Mouse (Mus musculus) activated CD4-positive, CD25-positive, alpha-beta regulatory T cell, adult 4 months (primary cell): ENCODE measurements around the gene Ccng1. TPM values are rescaled to one million over a fixed set of nuclear protein-coding genes. Genes with fewer than 3 reads are reported as not detected.

Source experiments
- ATAC-seq: one replicate; pipeline ENCODE4 v1.8.0; 2017
- polyA plus RNA-seq, 2 experiments: library from polyadenylated mRNA; unstranded; fragments of 100-300 nt; shearing (Covaris generic); gene quantifications; one replicate each; pipeline ENCODE4 v1.2.1; 2017

Ccng1 gene
- 10 to 100 TPM; 80.3 to 88.0 TPM for polyA plus RNA-seq

DNA sequence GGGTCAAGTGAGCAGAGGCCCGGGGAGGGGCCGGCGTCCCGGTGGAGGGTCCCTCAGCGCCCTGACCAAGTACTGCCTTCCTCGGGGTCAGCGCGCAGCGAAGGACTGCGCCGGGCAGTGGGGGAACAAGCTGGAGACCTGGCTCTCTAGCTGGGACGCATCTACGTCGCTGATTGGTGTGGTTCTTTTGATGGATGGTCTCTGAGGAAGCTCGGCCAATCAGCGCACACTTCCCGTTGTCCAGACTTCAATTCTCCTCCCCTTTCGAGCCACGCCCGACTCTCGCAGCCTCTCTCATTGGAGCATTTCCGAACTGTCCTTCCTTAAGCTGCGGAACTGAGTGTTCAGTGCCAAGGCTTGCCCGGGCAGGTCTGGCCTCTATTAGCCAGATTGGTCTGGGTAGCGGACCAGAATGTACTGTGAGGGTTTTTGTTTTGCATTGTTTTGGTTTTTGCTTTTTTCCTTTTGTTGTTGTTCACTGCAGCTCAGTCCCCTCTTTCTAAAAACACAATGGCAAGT, at the start of gene Ccng1:
Gene Ccng1, minus strand, starts transcription at position 203 of the 519 bp plus-strand sequence.
- ATAC-seq = peak; percentile 99

DNA sequence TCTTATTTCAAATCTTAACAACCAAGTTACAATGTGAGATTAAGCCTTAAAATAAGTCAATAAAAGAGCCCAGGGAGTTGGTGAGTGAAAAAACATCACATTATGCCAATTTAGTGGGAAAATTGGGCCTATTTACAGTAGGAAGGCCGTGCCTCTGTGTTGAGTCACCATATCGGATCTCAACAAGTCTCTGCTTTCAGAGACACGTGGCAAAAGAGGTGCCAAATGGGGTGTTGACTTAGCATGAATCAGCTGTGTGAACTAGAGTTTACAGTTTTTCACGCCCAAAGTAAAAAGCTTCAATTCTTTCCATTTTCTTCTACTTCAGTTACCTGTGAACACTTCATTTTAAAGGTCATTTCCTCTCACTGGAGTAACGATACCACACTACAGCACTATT, 35.2 kb upstream of the Ccng1 start:
- no peak for ATAC-seq

- no peak for ATAC-seq
Measured at GRCm38 (mm10) chr11:40789701-40790100, 34.6 kb upstream of the Ccng1 start.

DNA sequence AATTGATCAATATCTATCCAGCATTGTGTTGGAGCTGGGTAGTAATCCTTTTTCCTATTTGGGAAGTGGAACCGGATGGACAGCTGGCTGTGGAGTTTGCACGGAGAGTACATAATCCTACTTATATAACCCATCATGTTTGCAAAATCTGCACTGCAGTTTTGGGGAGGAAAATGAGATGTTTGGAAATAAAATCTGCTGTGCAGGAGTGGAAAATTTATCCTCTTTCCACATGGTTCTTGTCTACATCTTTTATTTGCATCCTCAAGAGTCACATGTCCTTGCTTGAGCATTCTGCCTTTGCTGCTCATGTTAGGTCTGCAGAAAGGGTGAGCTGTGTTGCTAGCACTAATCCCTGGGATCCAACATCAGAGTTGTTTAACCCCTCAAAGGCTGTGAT, 31.8 kb upstream of the Ccng1 start:
- no peak for ATAC-seq

DNA sequence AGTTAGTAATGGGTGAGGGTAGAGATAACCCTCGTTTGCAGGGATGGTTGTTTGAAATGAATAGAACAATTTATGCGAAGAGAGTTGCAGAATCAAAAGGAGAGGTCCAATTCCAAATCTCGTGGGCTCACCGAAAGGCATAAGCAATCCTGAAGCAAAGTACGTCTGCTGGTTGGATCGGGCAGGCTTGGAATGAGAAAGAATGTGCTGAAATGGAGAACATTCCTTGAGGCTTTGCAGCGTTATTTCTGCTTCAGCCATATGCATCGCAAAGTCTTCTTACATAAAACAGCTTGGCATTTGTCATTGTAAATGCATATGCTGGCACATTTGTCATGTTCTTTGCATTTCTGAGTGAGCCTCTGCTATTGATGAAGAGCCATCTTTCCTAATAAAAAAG, 29.2 kb upstream of the Ccng1 start:
- no peak for ATAC-seq

- no peak for ATAC-seq
Measured at GRCm38 (mm10) chr11:40783346-40783745, 28.2 kb upstream of the Ccng1 start.

DNA sequence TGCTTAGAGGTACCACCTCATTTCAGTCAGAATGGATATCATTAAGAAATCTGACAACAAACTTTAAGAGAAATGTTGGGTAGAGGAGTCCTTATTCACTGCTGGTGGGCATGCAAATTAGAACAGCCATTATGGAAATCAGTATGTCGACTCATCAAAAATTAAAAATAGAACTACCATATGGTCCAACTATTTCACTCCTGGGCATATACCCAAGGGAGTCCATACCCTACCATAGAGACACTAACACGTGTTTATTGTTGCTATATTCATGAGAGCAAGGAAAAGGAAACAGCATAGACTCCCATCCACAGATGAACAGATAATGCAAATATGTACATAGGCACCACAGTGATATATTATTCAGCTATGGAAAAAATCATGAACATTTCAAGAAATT, 26.7 kb upstream of the Ccng1 start:
- ATAC-seq = no peak

GRCm38 (mm10) chr11:40775315-40776269, 20.5 kb upstream of the Ccng1 start:
- ATAC-seq = no peak

- ATAC-seq = no peak
Measured at GRCm38 (mm10) chr11:40764690-40765089, 9.6 kb upstream of the Ccng1 start.

DNA sequence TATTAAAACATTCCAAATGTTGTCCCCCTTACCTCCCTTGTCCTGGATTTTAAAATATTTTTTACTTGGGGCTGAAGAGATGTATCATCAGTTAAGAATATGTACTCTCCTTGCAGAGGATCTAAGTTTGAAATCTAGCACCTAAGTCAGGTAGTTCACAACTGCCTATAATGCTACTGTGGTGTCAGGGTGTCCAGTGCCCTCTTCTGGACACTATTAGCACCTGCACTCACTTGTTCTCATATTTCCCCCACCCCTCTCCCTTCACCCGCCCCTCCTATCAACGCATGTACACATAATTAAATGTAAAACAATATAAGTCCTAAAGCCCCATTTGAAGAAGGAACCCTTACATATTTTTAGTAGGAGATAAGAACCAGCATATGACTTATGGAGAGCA, 8.3 kb upstream of the Ccng1 start:
- peak; percentile 99 for ATAC-seq

GRCm38 (mm10) chr11:40759896-40760295, 4.8 kb upstream of the Ccng1 start:
- ATAC-seq = no peak

- no peak for ATAC-seq
Measured at GRCm38 (mm10) chr11:40755968-40756367, 857 bp upstream of the Ccng1 start.

GRCm38 (mm10) chr11:40754664-40755107, 425 bp downstream of the Ccng1 start:
- peak; percentile 51 for ATAC-seq

DNA sequence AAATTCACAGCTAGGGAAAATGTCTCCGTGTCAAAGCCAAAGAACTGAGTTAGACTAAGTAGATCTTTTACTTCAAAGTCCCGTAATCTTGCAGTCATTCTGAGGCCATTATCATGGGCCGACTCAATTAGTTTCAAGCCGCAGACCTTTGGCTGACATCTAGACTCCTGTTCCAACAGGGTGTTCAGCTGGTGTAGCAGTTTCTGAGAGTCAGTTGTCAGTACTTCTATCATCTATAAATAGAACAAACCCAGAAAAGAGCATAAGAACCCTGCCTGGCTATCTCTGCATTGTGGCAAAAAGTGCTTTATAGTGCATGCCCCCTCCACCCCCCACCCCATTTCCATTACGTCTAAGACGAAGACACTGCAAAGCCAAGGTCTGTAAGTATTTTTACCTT, 1.3 kb downstream of the Ccng1 start:
- ATAC-seq = no peak

DNA sequence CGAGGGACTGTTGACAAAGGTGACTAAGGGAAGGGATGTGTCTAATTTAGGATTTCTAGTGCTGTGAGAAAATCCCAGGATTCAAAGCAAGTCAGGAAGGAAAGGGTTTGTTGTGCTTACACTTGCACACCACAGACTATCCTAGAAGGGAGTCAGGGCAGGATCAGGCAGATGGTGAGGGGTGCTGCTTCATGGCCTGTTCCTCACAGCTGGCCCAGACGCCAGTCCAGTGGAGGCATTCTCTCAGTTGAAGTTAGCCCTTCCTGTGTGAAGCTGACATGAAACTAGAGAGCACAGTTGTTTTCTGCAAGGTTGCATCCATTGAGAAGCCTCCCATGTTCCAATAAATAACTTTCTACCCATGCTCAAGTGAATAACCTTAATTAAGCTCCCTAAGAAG, 7.4 kb downstream of the Ccng1 start:
- no peak for ATAC-seq

- ATAC-seq = peak; percentile 45
Measured at GRCm38 (mm10) chr11:40746361-40746760, 8.8 kb downstream of the Ccng1 start.

DNA sequence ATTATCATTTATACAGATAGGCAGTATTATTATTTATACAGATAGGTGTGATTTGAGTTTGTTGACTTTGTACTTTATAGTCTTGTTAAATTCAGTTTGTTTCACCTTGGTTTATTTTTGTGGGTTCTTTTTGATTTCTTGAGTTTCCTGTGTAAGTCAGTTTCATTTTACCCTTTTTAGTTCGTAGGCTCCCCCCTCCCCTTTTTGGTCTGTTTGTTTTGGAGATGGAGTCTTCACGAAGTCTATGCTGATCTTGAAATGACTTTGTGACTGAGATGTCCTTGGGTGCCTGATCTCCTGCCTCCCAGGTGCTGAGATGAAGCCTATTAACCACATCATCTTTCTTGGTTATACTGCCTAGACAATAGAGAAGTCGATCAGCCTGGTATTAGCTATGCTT, 10.8 kb downstream of the Ccng1 start:
- ATAC-seq = peak; percentile 71

DNA sequence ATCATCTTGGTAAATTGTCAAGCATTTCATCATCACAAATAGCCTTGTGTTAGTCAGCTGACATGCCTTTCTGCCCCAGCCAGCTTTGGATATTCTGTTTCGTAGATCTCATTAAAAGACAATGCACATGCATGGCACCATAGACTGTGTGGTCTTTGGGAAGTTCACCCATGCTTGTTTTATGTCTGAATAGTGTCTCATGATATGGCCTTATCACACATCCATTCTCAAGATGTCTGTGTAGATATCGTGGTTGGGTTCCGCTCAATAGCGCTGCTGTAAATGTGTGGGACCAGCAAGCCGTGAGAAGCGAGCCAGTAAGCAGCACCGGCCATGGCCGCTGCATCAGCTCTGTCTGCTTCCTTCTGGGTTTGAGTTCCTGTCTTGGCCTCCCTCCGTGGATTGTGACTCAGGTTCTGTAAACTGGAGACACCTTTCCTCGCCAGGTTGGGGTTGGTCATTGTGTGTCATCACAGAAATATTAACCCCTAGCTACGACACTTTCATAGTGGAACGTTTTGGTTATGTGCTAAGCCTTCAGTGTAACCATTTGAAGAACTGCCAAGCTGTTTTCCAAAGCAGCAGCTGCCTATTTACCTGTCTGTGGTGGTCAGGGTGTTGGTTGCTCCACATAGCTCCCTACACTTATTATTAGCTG, 13.4 kb downstream of the Ccng1 start:
- no peak for ATAC-seq

DNA sequence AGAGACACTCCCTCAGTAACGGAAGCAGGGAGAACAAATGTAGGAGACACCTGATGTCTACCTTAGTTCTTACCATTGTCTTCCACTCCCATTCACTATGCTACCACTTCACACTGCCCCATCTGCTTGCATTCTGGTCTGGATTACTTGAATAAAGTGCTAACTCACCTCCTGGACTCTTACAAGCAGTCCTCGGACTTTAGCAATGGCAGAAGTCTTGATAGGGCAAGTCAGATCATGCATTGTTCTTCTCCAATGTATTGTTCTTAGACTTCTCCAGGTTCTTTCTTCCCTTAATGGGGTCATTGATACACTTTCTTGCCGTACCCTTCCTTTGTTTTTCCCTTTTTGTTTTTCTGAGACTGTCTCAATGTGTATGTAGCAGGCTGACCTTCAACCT, 17.7 kb downstream of the Ccng1 start:
- ATAC-seq = no peak

DNA sequence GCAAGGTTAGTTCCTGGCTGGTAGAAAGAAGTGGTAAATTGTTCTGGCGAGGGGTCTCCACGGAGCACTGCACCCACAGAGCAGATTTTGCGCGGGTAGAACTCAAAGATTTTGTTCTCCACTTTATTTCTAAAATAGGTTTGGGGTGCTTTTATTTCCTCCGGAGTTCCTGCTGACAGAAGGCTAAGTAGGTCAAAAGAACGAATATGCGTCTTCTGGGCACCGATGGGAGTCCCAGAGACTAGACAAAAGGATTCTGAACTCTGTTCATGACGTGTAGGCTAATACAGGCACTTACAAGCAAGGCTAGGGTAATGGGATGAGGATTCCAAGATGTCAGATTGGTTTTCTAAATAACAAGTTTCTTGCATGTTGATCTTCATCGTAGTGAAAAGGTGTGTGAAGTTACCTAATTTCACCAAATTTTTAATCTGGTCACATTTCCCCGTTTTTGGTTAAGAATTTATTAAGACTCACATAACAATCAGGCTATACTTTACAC, 20.8 kb downstream of the Ccng1 start:
- ATAC-seq = no peak

DNA sequence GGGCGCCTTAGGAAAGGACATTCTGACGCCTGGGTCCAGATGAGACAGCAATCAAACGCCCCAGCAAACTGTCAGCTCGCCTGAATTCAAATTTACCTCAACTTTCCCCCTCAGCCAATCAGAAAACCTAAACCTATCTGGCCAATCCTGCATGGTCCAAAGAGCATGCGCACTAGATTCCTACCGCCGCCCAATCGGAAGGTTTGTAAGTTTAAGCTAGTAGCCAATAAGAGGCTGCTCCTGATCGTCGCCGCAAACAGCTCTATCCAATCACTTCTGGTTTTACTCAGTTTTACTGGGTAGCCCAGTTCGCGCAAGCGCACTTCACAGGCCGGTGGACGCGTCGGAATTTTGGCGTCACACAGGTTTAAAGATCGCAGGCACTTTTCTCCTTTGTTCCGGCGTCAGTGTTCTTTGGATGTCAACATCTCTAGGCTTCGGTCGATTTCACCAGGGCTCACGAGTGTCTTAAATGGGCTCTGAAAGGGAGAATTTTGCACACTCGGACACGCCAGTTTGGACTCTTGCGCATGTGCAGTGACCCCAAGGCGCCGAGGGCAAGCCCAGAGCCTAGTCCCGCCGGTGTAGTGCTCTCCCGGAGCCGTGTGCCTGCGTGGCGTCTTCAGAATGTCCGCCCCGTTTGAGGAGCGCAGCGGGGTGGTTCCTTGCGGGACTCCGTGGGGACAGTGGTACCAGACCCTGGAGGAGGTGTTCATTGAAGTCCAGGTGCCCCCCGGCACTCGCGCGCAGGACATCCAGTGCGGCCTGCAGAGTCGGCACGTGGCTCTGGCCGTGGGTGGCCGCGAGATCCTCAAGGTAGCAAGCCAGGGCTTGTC, 21.6 kb downstream of the Ccng1 start, which contains the start of the genes Hmmr and Nudcd2:
Gene Hmmr, minus strand, starts transcription at position 84 of the 836 bp plus-strand sequence.
Gene Nudcd2, plus strand, starts transcription at position 329 of the 836 bp plus-strand sequence.
- ATAC-seq = peak; percentile 96

- ATAC-seq = no peak
Measured at GRCm38 (mm10) chr11:40732997-40733338, 22.1 kb downstream of the Ccng1 start.
